Mouse (Mus musculus): ENCODE results near the gene Frmpd3.

Gene Frmpd3

GRCm38 (mm10) chrX:140456751-140457491, 114.9 kb downstream of the Frmpd3 start:
- DNase-seq (ENCODE audit: low spot score): no peak

- no peak for DNase-seq (ENCODE audit: low spot score)
Observed at GRCm38 (mm10) chrX:140457502-140457901, 115.4 kb downstream of the Frmpd3 start.

GRCm38 (mm10) chrX:140478231-140478630, 136.2 kb downstream of the Frmpd3 start:
- DNase-seq (ENCODE audit: low spot score): no peak

GRCm38 (mm10) chrX:140479171-140479570, 137.1 kb downstream of the Frmpd3 start:
- no peak for DNase-seq (ENCODE audit: low spot score)
